Mouse (Mus musculus): ENCODE results near the gene Ccdc170.

GRCm38 (mm10) chr10:4483848-4484247 is 1.5 kb downstream of the Ccdc170 start:
- no peak for TF ChIP-seq CTCF (IDR thresholded peaks at IDR 0.05; ENCODE audit: extremely low read depth, insufficient read depth, low read length)
- TF ChIP-seq POLR2A (IDR thresholded peaks at IDR 0.05; ENCODE audit: extremely low read depth, insufficient read depth, low read length) = no peak
